Mouse (Mus musculus) left cerebral cortex, adult 18-20 months (tissue): ENCODE measurements at regions not wholly inside any gene's neighbourhood (a gene's known extent, or its start where the extent isn't known, plus 50 kb on each side); places are given as distances from the start of the nearest gene placed in this dataset.

ENCODE experiments used
- DNase-seq, 2 experiments: peaks; one replicate each; pipeline ENCODE4 v3.0.0; 2021 to 2022; ENCODE audit warnings: low spot score in 2 of 2, mixed read lengths in 1 of 2

GRCm38 (mm10) chr13:53996867-53997266, 58.6 kb downstream of the Drd1 start:
- DNase-seq = no peak

GRCm38 (mm10) chr13:53992863-53993451, 62.5 kb downstream of the Drd1 start:
- no peak for DNase-seq

- DNase-seq = no peak
These were observed 76.3 kb downstream of the Drd1 start for GRCm38 (mm10) chr13:53979226-53979625.

- peak; percentile 19 to 24 for DNase-seq
These were observed 86.1 kb downstream of the Drd1 start for GRCm38 (mm10) chr13:53969421-53969820.

- peak; percentile 82 to 89 for DNase-seq
These were observed 99.3 kb downstream of the Drd1 start for GRCm38 (mm10) chr13:53956167-53956566.

- no peak for DNase-seq
These were observed 107.4 kb downstream of the Drd1 start for GRCm38 (mm10) chr13:53948056-53948455.

GRCm38 (mm10) chr13:53945681-53946080, 109.8 kb downstream of the Drd1 start:
- DNase-seq = peak; percentile 24 to 32

- DNase-seq = no peak
These were observed 114.3 kb downstream of the Drd1 start for GRCm38 (mm10) chr13:53941005-53941747.

GRCm38 (mm10) chr13:53935174-53935699, 120.3 kb downstream of the Drd1 start:
- no peak for DNase-seq

- no peak for DNase-seq
These were observed 121.0 kb downstream of the Drd1 start for GRCm38 (mm10) chr13:53934457-53934856.

- DNase-seq = no peak
These were observed 129.4 kb downstream of the Drd1 start for GRCm38 (mm10) chr13:53926128-53926527.

- DNase-seq = no peak
These were observed 131.1 kb downstream of the Drd1 start for GRCm38 (mm10) chr13:53924433-53924832.

- DNase-seq = no peak
These were observed 131.7 kb downstream of the Drd1 start for GRCm38 (mm10) chr13:53923721-53924374.

GRCm38 (mm10) chr13:53921796-53922195, 133.7 kb downstream of the Drd1 start:
- no peak for DNase-seq

- no peak for DNase-seq
These were observed 135.6 kb downstream of the Drd1 start for GRCm38 (mm10) chr13:53919851-53920381.

- no peak for DNase-seq
These were observed 140.0 kb downstream of the Drd1 start for GRCm38 (mm10) chr13:53915456-53915855.

- DNase-seq = no peak
These were observed 141.1 kb downstream of the Drd1 start for GRCm38 (mm10) chr13:53914434-53914833.

GRCm38 (mm10) chr13:53913501-53913900, 142.0 kb downstream of the Drd1 start:
- no peak for DNase-seq

- no peak for DNase-seq
These were observed 143.7 kb downstream of the Drd1 start for GRCm38 (mm10) chr13:53911846-53912245.

- DNase-seq = no peak
These were observed 144.2 kb downstream of the Drd1 start for GRCm38 (mm10) chr13:53911261-53911660.

GRCm38 (mm10) chr13:53910251-53910650, 145.3 kb downstream of the Drd1 start:
- DNase-seq = no peak

- no peak for DNase-seq
These were observed 151.0 kb downstream of the Drd1 start for GRCm38 (mm10) chr13:53904471-53904870.
